Mouse (Mus musculus) frontal cortex, adult 2 months (tissue): Measurements from ENCODE around the gene Mga. TPM values are rescaled to one million over a fixed set of nuclear protein-coding genes. Genes with fewer than 3 reads are reported as not detected.

Experiments used
- DNase-seq, 2 experiments: peaks; one replicate each; pipeline ENCODE4 v3.0.0; 2022; ENCODE audit warnings: low spot score in 1 of 2; ENCODE audit errors: extremely low spot score in 1 of 2
- polyA plus RNA-seq: library from polyadenylated mRNA; depleted of rRNA; stranded (reverse); fragments of >200 nt; gene quantifications from 2 replicates; pipeline ENCODE4 v1.2.3, GENCODE M21; 2012; rRNA removed

Mga gene
- 16.9 and 17.3 TPM in 2 replicates for polyA plus RNA-seq

- peak; percentile 83 to 94 for DNase-seq
Measured at GRCm38 (mm10) chr2:119897090-119897732, at the start of gene Mga. Gene Mga, plus strand, starts transcription at chr2:119897228.

- DNase-seq: peak in 1 of 2 experiments; percentile 50
Measured at GRCm38 (mm10) chr2:119853811-119854210, 43.2 kb upstream of the Mga start.

- no peak for DNase-seq
Measured at GRCm38 (mm10) chr2:119855310-119855850, 41.6 kb upstream of the Mga start.

GRCm38 (mm10) chr2:119857341-119857740, 39.7 kb upstream of the Mga start:
- no peak for DNase-seq

- DNase-seq: peak; percentile 33 to 57
Measured at GRCm38 (mm10) chr2:119864484-119864883, 32.5 kb upstream of the Mga start.

- peak; percentile 34 to 76 for DNase-seq
Measured at GRCm38 (mm10) chr2:119872371-119873104, 24.5 kb upstream of the Mga start.

GRCm38 (mm10) chr2:119873105-119873464, 23.9 kb upstream of the Mga start:
- peak; percentile 77 to 86 for DNase-seq

GRCm38 (mm10) chr2:119875981-119876380, 21.0 kb upstream of the Mga start:
- DNase-seq: no peak

GRCm38 (mm10) chr2:119887201-119887600, 9.8 kb upstream of the Mga start:
- no peak for DNase-seq

- no peak for DNase-seq
Measured at GRCm38 (mm10) chr2:119896553-119897089, 407 bp upstream of the Mga start.

GRCm38 (mm10) chr2:119898141-119898594, 1.1 kb downstream of the Mga start:
- peak; percentile 30 to 45 for DNase-seq

- DNase-seq: no peak
Measured at GRCm38 (mm10) chr2:119916007-119916406, 19.0 kb downstream of the Mga start.

- no peak for DNase-seq
Measured at GRCm38 (mm10) chr2:119917631-119918369, 20.8 kb downstream of the Mga start.

- peak in 1 of 2 experiments; percentile 63 for DNase-seq
Measured at GRCm38 (mm10) chr2:119970571-119970970, 73.5 kb downstream of the Mga start.

GRCm38 (mm10) chr2:119971316-119971715, 74.3 kb downstream of the Mga start:
- no peak for DNase-seq

- DNase-seq: peak; percentile 94 to 98
Measured at GRCm38 (mm10) chr2:119971837-119972536, 75.0 kb downstream of the Mga start.

- DNase-seq: no peak
Measured at GRCm38 (mm10) chr2:119972537-119972879, 75.5 kb downstream of the Mga start, which contains the start of gene Mapkbp1. Gene Mapkbp1, plus strand, starts transcription at chr2:119972699.

- peak in 1 of 2 experiments; percentile 34 for DNase-seq
Measured at GRCm38 (mm10) chr2:119980343-119980986, 83.4 kb downstream of the Mga start.

GRCm38 (mm10) chr2:119981631-119982030, 84.6 kb downstream of the Mga start:
- DNase-seq: no peak

GRCm38 (mm10) chr2:119985871-119986270, 88.8 kb downstream of the Mga start:
- DNase-seq: no peak
